11 mouse cellular contexts compared by ENCODE assay signal in the genomic region with DNA sequence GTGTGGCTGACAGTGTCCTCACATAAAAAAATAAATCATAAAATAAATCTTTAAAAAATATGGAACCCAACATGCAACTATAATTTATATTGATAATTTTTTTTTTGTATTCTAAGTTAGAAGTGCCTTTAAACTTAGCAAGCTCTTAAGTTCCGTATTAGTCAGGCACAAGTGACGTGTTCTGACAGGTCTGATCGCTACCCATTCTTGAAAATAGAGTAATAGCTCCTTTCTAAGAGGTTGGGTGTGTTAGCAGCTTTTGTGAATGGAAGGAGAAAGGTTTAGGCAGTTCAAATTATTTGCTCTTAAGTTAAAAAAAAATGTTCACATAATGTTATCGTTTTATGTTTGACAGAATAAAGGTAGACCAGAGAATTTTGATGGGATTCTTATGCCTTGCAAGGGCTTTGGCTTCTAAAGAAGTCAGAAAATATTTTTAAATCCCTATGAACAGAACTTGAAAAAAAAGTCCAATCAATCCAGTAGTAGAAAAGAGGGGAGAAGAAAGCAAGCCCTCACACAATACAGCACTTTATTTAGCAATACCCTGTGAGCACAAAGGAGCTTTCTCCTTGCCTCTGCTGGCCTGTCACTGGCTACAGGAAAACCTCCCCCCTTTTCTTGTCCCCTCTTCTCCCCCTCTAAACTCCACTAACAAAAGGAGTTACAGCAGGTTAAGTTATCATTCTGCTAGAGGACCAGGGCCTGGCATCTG. TPM values are rescaled to one million over a fixed set of nuclear protein-coding genes. Genes with fewer than 3 reads are reported as not detected.
DNase-seq lines count a peak whose midpoint lies in the region; ATAC-seq and TF ChIP-seq lines count a peak whose summit lies in the region.
"Had no signal": no experiment of that assay in that cellular context is flagged by ENCODE, and none has a peak within 500 bp of the region (broad histone marks: within the 10 kb centered on the region; RNA-seq: fewer than 3 reads in every experiment).

No protein-coding gene starts in this region.

- 28% methylated on average over 4 of the region's 4 CpGs for WGBS in forebrain, embryonic 15.5 days
- 19% methylated on average over 4 of the region's 4 CpGs for WGBS in midbrain, embryonic 14.5 days
- WGBS in cerebellum, adult 2 months = 90% methylated on average over 4 of the region's 4 CpGs

- DNase-seq in brain, embryonic 14.5 days (ENCODE audit: low read depth) = peak; percentile 80
- no peak for DNase-seq in midbrain, embryonic 14.5 days
- no peak for DNase-seq in cerebellum, adult 2 months
- DNase-seq in adrenal gland, adult 18-20 months (ENCODE audit: low spot score in 2 of 2) = no peak
- no peak for DNase-seq in urinary bladder, adult 2 months (ENCODE audit: low spot score)

- no peak overlapping the region for H3K4me2 ChIP-seq in forebrain, embryonic 15.5 days (replicated peaks)
- H3K4me2 ChIP-seq in midbrain, embryonic 14.5 days (ENCODE audit: low read length) = no peak overlapping the region
- H3K4me2 ChIP-seq: heart, embryonic 13.5 days; limb, embryonic 15.5 days had no signal

- no peak for TF ChIP-seq CTCF in ES-Bruce4 (IDR thresholded peaks at IDR 0.05; ENCODE audit: low read depth, low read length)
- TF ChIP-seq CTCF in brain, embryonic 14.5 days (IDR thresholded peaks at IDR 0.05; ENCODE audit: borderline replicate concordance, extremely low read depth, insufficient read depth, insufficient read length) = no peak
- TF ChIP-seq CTCF in cerebellum, adult 2 months (IDR thresholded peaks at IDR 0.05; ENCODE audit: borderline replicate concordance, insufficient read depth, low read depth, low read length) = no peak

- H3K36me3 ChIP-seq in ES-Bruce4 (ENCODE audit: control insufficient read depth, insufficient read depth, low read length, poor library complexity, severe bottlenecking) = peaks cover 3% of the 10 kb centered on the region
- H3K36me3 ChIP-seq in forebrain, embryonic 15.5 days = no peaks in the 10 kb centered on the region
- H3K36me3 ChIP-seq in midbrain, embryonic 14.5 days (ENCODE audit: control insufficient read depth, insufficient read depth, low read length) = no peaks in the 10 kb centered on the region
- H3K36me3 ChIP-seq: heart, embryonic 13.5 days; limb, embryonic 15.5 days had no signal

- ATAC-seq in forebrain, embryonic 15.5 days (replicated peaks) = 0 out of 2 replicates have a peak, but pooled peaks have one; percentile 55
- peak; percentile 58; the same call in 1 of the 2 replicates for ATAC-seq in midbrain, embryonic 14.5 days (ENCODE audit: low FRiP score, low TSS enrichment)
- ATAC-seq in monocyte, adult 5-6 weeks (replicated peaks; ENCODE audit: insufficient number of reproducible peaks, low FRiP score, low TSS enrichment, poor library complexity, severe bottlenecking) = no peak
- ATAC-seq: intestine, embryonic 16.5 days had no signal

- no peak for TF ChIP-seq POLR2A in ES-Bruce4 (IDR thresholded peaks at IDR 0.05; ENCODE audit: insufficient read depth, low read length)
- no peak for TF ChIP-seq POLR2A in brain, embryonic 14.5 days (IDR thresholded peaks at IDR 0.05; ENCODE audit: borderline replicate concordance, extremely low read depth, insufficient read depth, insufficient read length, poor library complexity, severe bottlenecking)
- no peak for TF ChIP-seq POLR2A in cerebellum, adult 2 months (IDR thresholded peaks at IDR 0.05; ENCODE audit: borderline replicate concordance, insufficient read depth, low read length)

- peak overlapping the region; percentile 36; the same call in 1 of the 2 replicates for H3K27ac ChIP-seq in ES-Bruce4 (ENCODE audit: insufficient read depth, low read length)
- 0 out of 2 replicates have a peak overlapping the region, but pooled peaks have one; percentile 46 for H3K27ac ChIP-seq in forebrain, embryonic 15.5 days (replicated peaks)
- H3K27ac ChIP-seq in midbrain, embryonic 14.5 days (replicated peaks; ENCODE audit: low read depth, low read length) = no peak overlapping the region
- no peak overlapping the region; the same call in 1 of the 2 replicates for H3K27ac ChIP-seq in cerebellum, adult 2 months (ENCODE audit: insufficient read depth, low read length)
- H3K27ac ChIP-seq: heart, embryonic 13.5 days; limb, embryonic 15.5 days had no signal

- H3K9me3 ChIP-seq in ES-Bruce4 (replicated peaks; ENCODE audit: control insufficient read depth, insufficient read depth, low read length, poor library complexity, severe bottlenecking) = no peaks in the 10 kb centered on the region
- H3K9me3 ChIP-seq in forebrain, embryonic 15.5 days = no peaks in the 10 kb centered on the region
- no peaks in the 10 kb centered on the region for H3K9me3 ChIP-seq in midbrain, embryonic 14.5 days (ENCODE audit: control insufficient read depth, low read length)
- H3K9me3 ChIP-seq: heart, embryonic 13.5 days; limb, embryonic 15.5 days had no signal

- no peaks in the 10 kb centered on the region for H3K27me3 ChIP-seq in ES-Bruce4 (ENCODE audit: control insufficient read depth, insufficient read depth, low read length, poor library complexity, severe bottlenecking)
- no peaks in the 10 kb centered on the region for H3K27me3 ChIP-seq in forebrain, embryonic 15.5 days
- H3K27me3 ChIP-seq in midbrain, embryonic 14.5 days (ENCODE audit: control insufficient read depth, insufficient read depth, low read length) = peaks cover 7% of the 10 kb centered on the region
- H3K27me3 ChIP-seq in cerebellum, adult 2 months (ENCODE audit: control insufficient read depth, insufficient read depth, low read length) = no peaks in the 10 kb centered on the region
- H3K27me3 ChIP-seq: heart, embryonic 13.5 days; limb, embryonic 15.5 days had no signal

- no peak overlapping the region for H3K4me3 ChIP-seq in ES-Bruce4 (ENCODE audit: low read depth, low read length)
- no peak overlapping the region for H3K4me3 ChIP-seq in forebrain, embryonic 15.5 days
- no peak overlapping the region for H3K4me3 ChIP-seq in midbrain, embryonic 14.5 days (replicated peaks; ENCODE audit: low read depth, low read length)
- H3K4me3 ChIP-seq in cerebellum, adult 2 months (replicated peaks; ENCODE audit: insufficient read depth, low read depth, low read length) = no peak overlapping the region
- H3K4me3 ChIP-seq: heart, embryonic 13.5 days; limb, embryonic 15.5 days had no signal

- H3K9ac ChIP-seq in ES-Bruce4 (ENCODE audit: low read depth, poor library complexity, severe bottlenecking) = no peak overlapping the region
- no peak overlapping the region for H3K9ac ChIP-seq in forebrain, embryonic 15.5 days (replicated peaks)
- H3K9ac ChIP-seq in midbrain, embryonic 14.5 days (replicated peaks; ENCODE audit: low read length) = no peak overlapping the region
- H3K9ac ChIP-seq: heart, embryonic 13.5 days; limb, embryonic 15.5 days had no signal

- TF ChIP-seq EP300 in ES-Bruce4 (IDR thresholded peaks at IDR 0.05; ENCODE audit: insufficient read depth, low read depth, low read length) = no peak

- peaks cover 3% of the 10 kb centered on the region for H3K4me1 ChIP-seq in ES-Bruce4 (ENCODE audit: control insufficient read depth, insufficient read depth, low read length)
- peaks cover 12% of the 10 kb centered on the region for H3K4me1 ChIP-seq in forebrain, embryonic 15.5 days
- no peaks in the 10 kb centered on the region for H3K4me1 ChIP-seq in midbrain, embryonic 14.5 days (ENCODE audit: control insufficient read depth, insufficient read depth, low read length)
- no peaks in the 10 kb centered on the region for H3K4me1 ChIP-seq in cerebellum, adult 2 months (ENCODE audit: control insufficient read depth, insufficient read depth, low read length)
- H3K4me1 ChIP-seq: limb, embryonic 15.5 days had no signal

RNA-seq across cellular contexts. Expression of a gene that starts 29.4 kb away (rescaled TPM):
- polyA plus RNA-seq in ES-Bruce4 (2011; ENCODE audit: insufficient read depth, insufficient read length, low read depth, missing spikeins) = 39.2 and 40.0 TPM in 2 replicates
- polyA plus RNA-seq in brain, embryonic 14.5 days (2012; rRNA removed) = 7.2 and 10.7 TPM in 2 replicates
- polyA plus RNA-seq in forebrain, embryonic 15.5 days (2015; fragmentation: Nextera tagmentation; extraction: Ambion mirVana) = 24.7 and 27.6 TPM in 2 replicates
- 12.1 and 13.7 TPM in 2 replicates for polyA plus RNA-seq in midbrain, embryonic 14.5 days (2014; fragmentation: Nextera tagmentation; extraction: Ambion mirVana)
- 38.1 and 38.5 TPM in 2 replicates for polyA plus RNA-seq in cerebellum, adult 2 months (2012; rRNA removed)
- 100 to 1,000 TPM; 114 to 270 TPM for total RNA-seq in adrenal gland, adult 18-20 months (2021)
- 7.8 and 9.1 TPM in 2 replicates for polyA plus RNA-seq in urinary bladder, adult 2 months (2012; rRNA removed)
- 37.2 to 56.8 TPM (median 40.1 TPM) in 3 replicates for total RNA-seq in monocyte, adult 5-6 weeks (2017)

Comparison
In these comparisons a context has a peak if more than half of its experiments do, and no peak if none do; other contexts are left out.
1. H3K27ac ChIP-seq: peak in ES-Bruce4 (single experiment) and forebrain, embryonic 15.5 days (single experiment); none in midbrain, embryonic 14.5 days (single experiment) and cerebellum, adult 2 months (single experiment).